Mouse (Mus musculus) liver, embryonic 15.5 days (tissue): ENCODE results near the gene Mcm2. TPM values are rescaled to one million over a fixed set of nuclear protein-coding genes. Genes with fewer than 3 reads are reported as not detected.
A peak's percentile ranks its signal among the peaks of the same experiment; 100 is the strongest.

Source experiments
- ATAC-seq: fragments of 200-750 bp; cut with Nextera tagmentation; 2 replicates; pipeline ENCODE4 v1.8.0; 2017; ENCODE audit warnings: moderate number of reproducible peaks, mild to moderate bottlenecking, moderate library complexity; ENCODE audit not compliant: insufficient read depth
- H3K27ac ChIP-seq: fragments of 300-500 bp; sonication (generic); replicated peaks from 2 replicates; pipeline ENCODE4 v1.5.1; 2015; ENCODE audit warnings: mild to moderate bottlenecking, inconsistent platforms
- H3K27me3 ChIP-seq: fragments of 300-500 bp; sonication (generic); 2 replicates; pipeline ENCODE4 v1.6.1; 2015; ENCODE audit warnings: mild to moderate bottlenecking, inconsistent platforms
- H3K36me3 ChIP-seq: fragments of 300-500 bp; sonication (generic); replicated peaks from 2 replicates; pipeline ENCODE4 v1.6.1; 2015; ENCODE audit warnings: moderate library complexity, mild to moderate bottlenecking, inconsistent platforms
- H3K4me1 ChIP-seq: fragments of 300-500 bp; sonication (generic); replicated peaks from 2 replicates; pipeline ENCODE4 v1.6.1; 2015; ENCODE audit warnings: inconsistent platforms
- H3K4me2 ChIP-seq: fragments of 300-500 bp; sonication (generic); 2 replicates; pipeline ENCODE4 v1.6.1; 2015; ENCODE audit warnings: moderate library complexity, mild to moderate bottlenecking, inconsistent platforms
- H3K4me3 ChIP-seq: fragments of 300-500 bp; sonication (generic); replicated peaks from 2 replicates; pipeline ENCODE4 v1.5.1; 2015; ENCODE audit warnings: mild to moderate bottlenecking, inconsistent platforms
- H3K9ac ChIP-seq: fragments of 300-500 bp; sonication (generic); 2 replicates; pipeline ENCODE4 v1.6.1; 2015; ENCODE audit warnings: moderate library complexity, mild to moderate bottlenecking, inconsistent platforms
- H3K9me3 ChIP-seq: fragments of 300-500 bp; sonication (generic); replicated peaks from 2 replicates; pipeline ENCODE4 v1.6.1; 2016; ENCODE audit warnings: inconsistent platforms
- WGBS: fragments of 180-500 bp; shearing (Covaris S2); methylation state at CpG from one replicate; pipeline ENCODE4 v1.1.7; 2015; ENCODE audit warnings: mixed read lengths; ENCODE audit not compliant: insufficient replicate concordance; 5-methylcytosine and 5-hydroxymethylcytosine counted together
- polyA plus RNA-seq: library from polyadenylated mRNA; unstranded; fragments of >200 nt; fragmentation: Nextera tagmentation; extraction: Ambion mirVana; gene quantifications from 2 replicates; pipeline ENCODE4 v1.2.1, GENCODE M21; 2015

Gene Mcm2
- polyA plus RNA-seq, 1 experiment from 2014 or later = 147 TPM

- WGBS = 61% methylated on average over 8 of the region's 8 CpGs
- Histone ChIP-seq H3K9ac (no peak overlapping the region), H3K27ac (no peak overlapping the region), H3K36me3 (no peaks in the 10 kb centered on the region), H3K27me3 (peaks cover 84% of the 10 kb centered on the region), H3K9me3 (no peaks in the 10 kb centered on the region), H3K4me2 (no peak overlapping the region), H3K4me3 (no peak overlapping the region), H3K4me1 (peaks cover 11% of the 10 kb centered on the region)
- no peak for ATAC-seq
Observed at GRCm38 (mm10) chr6:88871546-88871945, 27.0 kb downstream of the Mcm2 start.

DNA sequence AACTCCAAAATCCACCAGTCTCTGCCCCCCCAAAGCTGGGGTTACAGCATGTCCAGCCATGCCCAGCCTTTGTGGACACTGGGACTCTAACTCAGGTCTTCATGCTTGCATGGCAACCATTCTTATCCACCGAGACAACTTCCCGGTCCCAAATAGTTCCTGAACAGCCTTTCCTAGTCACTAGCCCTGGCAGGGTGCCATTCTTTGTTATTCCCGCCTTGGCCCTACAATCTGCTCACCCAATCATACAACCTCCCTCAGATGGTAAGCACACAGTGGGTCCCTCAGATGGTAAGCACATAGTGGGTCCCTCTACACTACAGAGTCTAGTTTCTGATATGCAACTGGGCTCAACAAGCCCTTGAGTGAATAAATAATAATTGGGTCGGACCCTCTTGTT, 28.0 kb downstream of the Mcm2 start:
- Histone ChIP-seq H3K4me1 (peaks cover 11% of the 10 kb centered on the region), H3K27me3 (peaks cover 80% of the 10 kb centered on the region), H3K9me3 (no peaks in the 10 kb centered on the region), H3K4me3 (no peak overlapping the region), H3K36me3 (no peaks in the 10 kb centered on the region), H3K9ac (no peak overlapping the region), H3K4me2 (no peak overlapping the region), H3K27ac (no peak overlapping the region)
- ATAC-seq = no peak
- WGBS = 62% methylated on average over 4 of the region's 4 CpGs

- Histone ChIP-seq H3K36me3 (no peaks in the 10 kb centered on the region), H3K9me3 (no peaks in the 10 kb centered on the region), H3K27ac (no peak overlapping the region), H3K27me3 (peaks cover 68% of the 10 kb centered on the region), H3K4me2 (no peak overlapping the region), H3K4me3 (no peak overlapping the region), H3K9ac (no peak overlapping the region), H3K4me1 (peaks cover 5% of the 10 kb centered on the region)
- ATAC-seq = no peak
- 78% methylated on average over 7 of the region's 7 CpGs for WGBS
Observed at GRCm38 (mm10) chr6:88869459-88869858, 29.1 kb downstream of the Mcm2 start.

DNA sequence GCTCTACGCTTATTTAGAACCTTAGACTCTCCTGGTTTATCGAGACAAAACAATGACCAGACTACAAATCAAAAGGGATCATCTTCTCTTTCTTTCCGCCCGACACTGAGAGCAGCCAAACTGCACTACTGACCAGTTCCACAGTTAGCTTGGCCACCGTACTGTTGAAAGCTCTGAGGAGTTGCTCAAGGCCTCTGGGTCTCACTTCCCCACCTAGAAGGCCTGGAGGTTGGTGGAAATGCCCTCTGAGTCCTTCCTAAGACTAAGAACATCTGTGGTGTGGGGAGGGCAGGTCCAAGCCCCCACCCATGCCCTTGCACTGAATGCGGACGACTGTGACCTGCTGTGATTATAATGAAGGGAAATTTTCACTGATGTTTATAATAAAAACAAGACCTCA, 32.9 kb downstream of the Mcm2 start:
- ATAC-seq = no peak
- 63% methylated on average over 7 of the region's 7 CpGs for WGBS

GRCm38 (mm10) chr6:88860914-88861313, 37.7 kb downstream of the Mcm2 start:
- H3K27ac ChIP-seq = no peak overlapping the region
- WGBS = 6% methylated on average over 2 of the region's 2 CpGs
- no peak overlapping the region for H3K4me2 ChIP-seq
- no peaks in the 10 kb centered on the region for H3K9me3 ChIP-seq
- ATAC-seq = no peak
- H3K27me3 ChIP-seq = peaks cover 33% of the 10 kb centered on the region
- no peaks in the 10 kb centered on the region for H3K36me3 ChIP-seq
- peaks cover 1% of the 10 kb centered on the region for H3K4me1 ChIP-seq
- no peak overlapping the region for H3K9ac ChIP-seq
- no peak overlapping the region for H3K4me3 ChIP-seq

More for the DNA sequence above, 32.9 kb downstream of the Mcm2 start:
- H3K36me3 ChIP-seq = no peaks in the 10 kb centered on the region
- H3K4me3 ChIP-seq = no peak overlapping the region
- no peaks in the 10 kb centered on the region for H3K9me3 ChIP-seq
- peaks cover 31% of the 10 kb centered on the region for H3K27me3 ChIP-seq
- no peak overlapping the region for H3K4me2 ChIP-seq
- no peak overlapping the region for H3K9ac ChIP-seq
- no peaks in the 10 kb centered on the region for H3K4me1 ChIP-seq
- no peak overlapping the region for H3K27ac ChIP-seq

DNA sequence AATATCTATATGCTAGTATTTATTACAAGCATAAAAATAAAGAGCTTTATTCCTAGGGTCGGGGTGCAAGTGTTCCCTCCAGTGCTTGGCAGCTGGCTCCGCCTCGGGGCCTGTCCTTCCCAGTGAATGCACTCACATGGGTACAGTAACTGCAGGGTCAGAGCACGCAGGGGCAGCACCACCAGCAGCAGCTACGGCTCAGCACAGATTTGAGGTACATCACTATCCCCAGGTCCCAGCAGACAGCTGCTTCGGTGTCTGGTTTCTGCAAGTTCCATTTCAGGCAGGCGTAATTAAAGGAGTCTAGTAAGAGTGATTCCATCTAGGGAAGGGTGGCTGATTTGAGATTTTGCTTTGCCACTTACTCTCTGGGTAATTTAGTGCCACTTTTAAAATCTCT, 40.2 kb downstream of the Mcm2 start:
- no peak overlapping the region for H3K9ac ChIP-seq
- H3K36me3 ChIP-seq = no peaks in the 10 kb centered on the region
- no peaks in the 10 kb centered on the region for H3K9me3 ChIP-seq
- no peak overlapping the region for H3K4me3 ChIP-seq
- peaks cover 7% of the 10 kb centered on the region for H3K4me1 ChIP-seq
- ATAC-seq = no peak
- no peak overlapping the region for H3K4me2 ChIP-seq
- peaks cover 50% of the 10 kb centered on the region for H3K27me3 ChIP-seq
- 64% methylated on average over 7 of the region's 7 CpGs for WGBS
- no peak overlapping the region for H3K27ac ChIP-seq

DNA sequence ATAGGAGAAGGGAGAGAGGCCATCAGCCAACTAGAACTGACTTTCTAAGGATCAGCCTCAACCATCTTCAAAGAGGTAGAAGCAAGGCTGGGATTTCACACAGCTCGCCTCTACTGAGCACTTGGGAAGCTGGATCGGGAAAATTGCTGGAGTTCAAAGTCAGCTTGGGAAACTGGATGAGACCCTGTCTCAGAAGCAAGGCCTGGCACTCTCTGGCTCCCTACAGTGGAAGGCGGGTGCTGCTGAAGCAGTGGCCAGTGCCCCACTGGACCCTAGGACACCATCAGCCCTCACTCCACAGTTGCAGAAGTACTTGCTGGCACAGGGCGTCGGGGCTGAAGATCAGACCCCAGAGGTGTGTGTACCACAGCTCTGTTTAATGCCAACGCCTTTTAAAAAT, 40.8 kb downstream of the Mcm2 start:
- H3K4me1 ChIP-seq = peaks cover 7% of the 10 kb centered on the region
- no peak overlapping the region for H3K27ac ChIP-seq
- 63% methylated on average over 6 of the region's 6 CpGs for WGBS
- H3K9ac ChIP-seq = no peak overlapping the region
- H3K4me2 ChIP-seq = no peak overlapping the region
- H3K4me3 ChIP-seq = no peak overlapping the region
- no peaks in the 10 kb centered on the region for H3K9me3 ChIP-seq
- peaks cover 50% of the 10 kb centered on the region for H3K27me3 ChIP-seq
- no peak for ATAC-seq
- H3K36me3 ChIP-seq = no peaks in the 10 kb centered on the region

GRCm38 (mm10) chr6:88857249-88857648, 41.3 kb downstream of the Mcm2 start:
- Histone ChIP-seq H3K27me3 (peaks cover 50% of the 10 kb centered on the region), H3K36me3 (no peaks in the 10 kb centered on the region), H3K27ac (no peak overlapping the region), H3K4me3 (no peak overlapping the region), H3K4me2 (no peak overlapping the region), H3K9ac (no peak overlapping the region; the same call in 1 of the 2 replicates), H3K9me3 (no peaks in the 10 kb centered on the region), H3K4me1 (peaks cover 7% of the 10 kb centered on the region)
- WGBS = 35% methylated on average over 9 of the region's 9 CpGs
- no peak for ATAC-seq

DNA sequence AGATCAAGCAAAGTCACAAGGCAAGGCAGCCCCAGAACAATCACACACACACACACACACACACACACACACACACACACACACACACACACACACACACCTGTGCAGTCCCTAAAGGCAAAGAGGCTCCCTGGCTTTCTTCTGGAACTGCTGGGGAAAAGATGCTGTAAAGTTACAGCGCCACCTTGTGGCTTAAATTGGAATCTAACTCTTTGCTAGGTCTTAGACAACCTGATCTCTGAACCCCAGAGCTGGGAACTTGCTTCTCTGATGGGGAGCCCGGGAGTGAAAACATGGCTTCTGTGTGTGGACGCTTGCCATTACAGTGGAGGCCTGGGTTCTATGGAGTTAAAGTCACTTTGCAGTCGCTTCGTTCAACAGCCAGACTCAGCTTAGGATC, 42.9 kb downstream of the Mcm2 start:
- peak; percentile 24; the same call in 1 of the 2 replicates for ATAC-seq
- Histone ChIP-seq H3K36me3 (no peaks in the 10 kb centered on the region), H3K4me1 (peaks cover 7% of the 10 kb centered on the region), H3K9ac (no peak overlapping the region), H3K4me3 (no peak overlapping the region), H3K27ac (no peak overlapping the region), H3K4me2 (no peak overlapping the region), H3K27me3 (peaks cover 50% of the 10 kb centered on the region), H3K9me3 (no peaks in the 10 kb centered on the region)
- WGBS = 18% methylated on average over 5 of the region's 5 CpGs

DNA sequence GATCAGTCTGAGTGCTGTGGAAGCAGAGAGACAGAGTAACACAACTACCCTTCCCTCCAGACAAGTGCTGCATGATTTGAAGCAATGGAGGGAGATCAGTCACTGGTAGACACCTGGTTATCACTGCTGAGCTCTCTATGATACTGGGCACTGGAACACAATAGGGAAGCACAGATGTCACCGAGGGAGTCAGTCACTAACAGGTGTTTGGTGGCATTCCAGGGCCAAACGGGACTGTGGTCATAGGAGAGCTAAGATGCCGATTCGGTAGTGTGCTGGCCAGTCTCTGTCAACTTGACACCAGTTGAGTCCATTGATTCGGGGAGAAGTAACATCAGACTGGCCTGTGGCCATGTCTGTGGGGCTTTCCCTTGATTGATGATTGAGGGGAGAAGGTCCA, 44.1 kb downstream of the Mcm2 start:
- Histone ChIP-seq H3K27ac (no peak overlapping the region; the same call in 1 of the 2 replicates), H3K9me3 (no peaks in the 10 kb centered on the region), H3K4me3 (no peak overlapping the region), H3K9ac (no peak overlapping the region), H3K4me2 (no peak overlapping the region), H3K4me1 (peaks cover 7% of the 10 kb centered on the region), H3K27me3 (peaks cover 47% of the 10 kb centered on the region), H3K36me3 (no peaks in the 10 kb centered on the region)
- no peak for ATAC-seq
- 52% methylated on average over 5 of the region's 5 CpGs for WGBS

DNA sequence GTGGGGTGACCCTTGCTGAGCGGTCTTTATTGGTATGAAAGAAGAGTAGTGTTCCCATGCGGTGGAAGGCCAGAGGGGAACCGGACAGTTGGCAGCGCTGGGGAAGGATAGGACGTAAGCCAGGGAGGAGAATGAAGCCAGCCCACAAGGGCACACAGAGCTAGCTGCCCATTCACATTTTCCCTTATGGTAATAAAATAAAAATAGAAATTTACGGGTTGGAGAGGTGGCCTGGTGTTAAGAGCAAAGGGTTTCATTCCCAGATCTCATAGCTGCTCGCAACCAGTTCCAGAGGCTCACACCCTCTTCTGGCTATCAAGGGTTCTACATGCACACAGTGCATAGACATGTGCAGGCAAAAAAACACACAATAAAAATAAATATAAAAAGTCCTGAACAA, 48.5 kb downstream of the Mcm2 start:
- Histone ChIP-seq H3K4me1 (peaks cover 4% of the 10 kb centered on the region; the same call in 1 of the 2 replicates), H3K9me3 (no peaks in the 10 kb centered on the region), H3K27ac (no peak overlapping the region), H3K4me3 (no peak overlapping the region), H3K27me3 (peaks cover 35% of the 10 kb centered on the region), H3K36me3 (no peaks in the 10 kb centered on the region), H3K9ac (no peak overlapping the region), H3K4me2 (no peak overlapping the region)
- no peak for ATAC-seq
- 76% methylated on average over 7 of the region's 7 CpGs for WGBS

- 33% methylated on average over 4 of the region's 4 CpGs for WGBS
- peaks cover 27% of the 10 kb centered on the region for H3K27me3 ChIP-seq
- no peak overlapping the region for H3K9ac ChIP-seq
- no peak overlapping the region for H3K27ac ChIP-seq
- H3K4me1 ChIP-seq = peaks cover 4% of the 10 kb centered on the region; the same call in 1 of the 2 replicates
- no peak overlapping the region for H3K4me3 ChIP-seq
- H3K4me2 ChIP-seq = no peak overlapping the region
- ATAC-seq = 0 out of 2 replicates have a peak, but pooled peaks have one; percentile 19
- no peaks in the 10 kb centered on the region for H3K9me3 ChIP-seq
- no peaks in the 10 kb centered on the region for H3K36me3 ChIP-seq
Observed at GRCm38 (mm10) chr6:88849270-88849669, 49.3 kb downstream of the Mcm2 start.
